Mouse (Mus musculus) layer of hippocampus, adult 8-10 months (tissue): ENCODE measurements around the gene Pclaf. TPM values are rescaled to one million over a fixed set of nuclear protein-coding genes. Genes with fewer than 3 reads are reported as not detected.

Experiments
- total RNA-seq, 4 experiments: library from RNA; stranded (reverse); gene quantifications; 2 replicates each; pipeline ENCODE4 v1.2.4; 2022

Pclaf gene
- total RNA-seq, 4 experiments from 2014 or later: 0.19 to 0.40 TPM; not detected in 2

Other genes starting within 250 kb of the Pclaf start
- 100 to 1,000 TPM; 188 to 226 (median 208) TPM for gene Oaz2, start 222.2 kb upstream of the Pclaf start, total RNA-seq
- 10 to 100 TPM; 44.8 to 56.2 (median 50.2) TPM for gene Zfp609, start 62.7 kb upstream of the Pclaf start, total RNA-seq
- gene Trip4, start 18.6 kb downstream of the Pclaf start, total RNA-seq: 10 to 100 TPM; 35.8 to 46.8 (median 39.0) TPM
- gene Csnk1g1, start 18.7 kb downstream of the Pclaf start, total RNA-seq: 10 to 100 TPM; 39.9 to 54.2 (median 46.0) TPM
- 100 to 1,000 TPM; 174 to 209 (median 191) TPM for gene Ppib, start 170.0 kb downstream of the Pclaf start, total RNA-seq
- 1 to 10 TPM; 5.0 to 8.6 (median 7.5) TPM for gene Snx22, start 179.5 kb downstream of the Pclaf start, total RNA-seq
- gene Snx1, start 236.3 kb downstream of the Pclaf start, total RNA-seq: 10 to 100 TPM; 84.0 to 94.9 (median 90.0) TPM
- gene Ciao2a, start 236.4 kb downstream of the Pclaf start, total RNA-seq: 10 to 100 TPM; 24.3 to 30.0 (median 27.0) TPM